Mouse (Mus musculus): ENCODE measurements around the gene Ajap1. TPM values are rescaled to one million over a fixed set of nuclear protein-coding genes. Genes with fewer than 3 reads are reported as not detected.
A peak's percentile ranks its signal among the peaks of the same experiment; 100 is the strongest.

Ajap1 gene
- total and polyA plus RNA-seq, 3 experiments: 1.4 to 9.9 (median 9.0) TPM

GRCm38 (mm10) chr4:153453496-153453895, 29.1 kb downstream of the Ajap1 start:
- DNase-seq: no peak

GRCm38 (mm10) chr4:153451516-153451915, 31.1 kb downstream of the Ajap1 start:
- peak; percentile 78 for DNase-seq

- DNase-seq: peak; percentile 32
These were observed 40.1 kb downstream of the Ajap1 start for GRCm38 (mm10) chr4:153442522-153442921.

GRCm38 (mm10) chr4:153439868-153440267, 42.7 kb downstream of the Ajap1 start:
- DNase-seq: no peak

- DNase-seq: no peak
These were observed 43.6 kb downstream of the Ajap1 start for GRCm38 (mm10) chr4:153439031-153439430.

GRCm38 (mm10) chr4:153437196-153437595, 45.4 kb downstream of the Ajap1 start:
- DNase-seq: peak; percentile 64

GRCm38 (mm10) chr4:153435917-153436316, 46.7 kb downstream of the Ajap1 start:
- no peak for DNase-seq

- DNase-seq: no peak
These were observed 52.6 kb downstream of the Ajap1 start for GRCm38 (mm10) chr4:153429971-153430370.

- DNase-seq: peak; percentile 68
These were observed 56.5 kb downstream of the Ajap1 start for GRCm38 (mm10) chr4:153425961-153426656.

GRCm38 (mm10) chr4:153424324-153424723, 58.3 kb downstream of the Ajap1 start:
- DNase-seq: no peak

GRCm38 (mm10) chr4:153417926-153418325, 64.7 kb downstream of the Ajap1 start:
- peak; percentile 67 for DNase-seq

GRCm38 (mm10) chr4:153417164-153417896, 65.3 kb downstream of the Ajap1 start:
- peak; percentile 40 for DNase-seq

- DNase-seq: peak; percentile 33
These were observed 66.5 kb downstream of the Ajap1 start for GRCm38 (mm10) chr4:153416111-153416510.

- DNase-seq: no peak
These were observed 84.2 kb downstream of the Ajap1 start for GRCm38 (mm10) chr4:153398421-153398820.

GRCm38 (mm10) chr4:153387478-153387877, 95.1 kb downstream of the Ajap1 start:
- DNase-seq: no peak

GRCm38 (mm10) chr4:153381433-153381832, 101.2 kb downstream of the Ajap1 start:
- DNase-seq: no peak

GRCm38 (mm10) chr4:153380885-153381284, 101.7 kb downstream of the Ajap1 start:
- no peak for DNase-seq

- no peak for DNase-seq
These were observed 104.6 kb downstream of the Ajap1 start for GRCm38 (mm10) chr4:153377981-153378380.

- no peak for DNase-seq
These were observed 108.4 kb downstream of the Ajap1 start for GRCm38 (mm10) chr4:153374233-153374632.

GRCm38 (mm10) chr4:153373125-153373524, 109.5 kb downstream of the Ajap1 start:
- DNase-seq: no peak

GRCm38 (mm10) chr4:153368620-153369159, 113.9 kb downstream of the Ajap1 start:
- no peak for DNase-seq

- DNase-seq: no peak
These were observed 121.6 kb downstream of the Ajap1 start for GRCm38 (mm10) chr4:153360868-153361545.

GRCm38 (mm10) chr4:153358243-153358550, 124.4 kb downstream of the Ajap1 start:
- no peak for DNase-seq
